Mouse (Mus musculus) midbrain, embryonic 14.5 days (tissue): ENCODE data around the gene Zfp213. TPM values are rescaled to one million over a fixed set of nuclear protein-coding genes. Genes with fewer than 3 reads are reported as not detected.
A peak's percentile ranks its signal among the peaks of the same experiment; 100 is the strongest.
"Not testable (repeated sequence)": the region's sequence is repeated elsewhere in the genome, so short reads cannot be mapped to it uniquely, and the experiment has no call there.

Experiments used
- ATAC-seq: fragments of 200-750 bp; cut with Nextera tagmentation; 2 replicates; pipeline ENCODE4 v1.8.0; 2017; ENCODE audit warnings: moderate number of reproducible peaks, moderate library complexity; ENCODE audit not compliant: low FRiP score, low TSS enrichment
- DNase-seq: peaks from one replicate; pipeline ENCODE4 v3.0.0-alpha.2; 2015
- H3K27ac ChIP-seq: fragments of 300-500 bp; sonication (generic); replicated peaks from 2 replicates; pipeline ENCODE4 v1.5.1; 2014; ENCODE audit warnings: mild to moderate bottlenecking, low read depth, low read length, moderate library complexity
- H3K27me3 ChIP-seq: fragments of 300-500 bp; sonication (generic); 2 replicates; pipeline ENCODE4 v1.6.1; 2014; ENCODE audit warnings: low read length, control low read depth, mixed read lengths; ENCODE audit not compliant: control insufficient read depth, insufficient read depth
- H3K36me3 ChIP-seq: fragments of 300-500 bp; sonication (generic); 2 replicates; pipeline ENCODE4 v1.6.1; 2014; ENCODE audit warnings: low read length, control low read depth; ENCODE audit not compliant: control insufficient read depth, insufficient read depth
- H3K4me1 ChIP-seq: fragments of 300-500 bp; sonication (generic); 2 replicates; pipeline ENCODE4 v1.6.1; 2014; ENCODE audit warnings: mild to moderate bottlenecking, antibody characterized with exemption, low read length, control low read depth; ENCODE audit not compliant: control insufficient read depth, insufficient read depth
- H3K4me2 ChIP-seq: fragments of 300-500 bp; sonication (generic); 2 replicates; pipeline ENCODE4 v1.6.1; 2014; ENCODE audit warnings: mild to moderate bottlenecking, low read length, moderate library complexity
- H3K4me3 ChIP-seq: fragments of 300-500 bp; sonication (generic); replicated peaks from 2 replicates; pipeline ENCODE4 v1.5.1; 2014; ENCODE audit warnings: low read depth, low read length
- H3K9ac ChIP-seq: fragments of 300-500 bp; sonication (generic); replicated peaks from 2 replicates; pipeline ENCODE4 v1.6.1; 2014; ENCODE audit warnings: mild to moderate bottlenecking, low read length, moderate library complexity
- H3K9me3 ChIP-seq: fragments of 300-500 bp; sonication (generic); 2 replicates; pipeline ENCODE4 v1.6.1; 2016; ENCODE audit warnings: low read length, control low read depth, mixed read lengths; ENCODE audit not compliant: control insufficient read depth
- WGBS: fragments of 180-500 bp; shearing (Covaris S2); extraction: QIAGEN DNeasy Blood & Tissue Kit; methylation state at CpG from one replicate; pipeline ENCODE4 v1.1.7; 2014; 5-methylcytosine and 5-hydroxymethylcytosine counted together
- polyA plus RNA-seq: library from polyadenylated mRNA; unstranded; fragments of >200 nt; fragmentation: Nextera tagmentation; extraction: Ambion mirVana; gene quantifications from 2 replicates; pipeline ENCODE4 v1.2.1, GENCODE M21; 2014

The Zfp213 gene
- polyA plus RNA-seq, 1 experiment from 2014 or later: 19.1 TPM

DNA sequence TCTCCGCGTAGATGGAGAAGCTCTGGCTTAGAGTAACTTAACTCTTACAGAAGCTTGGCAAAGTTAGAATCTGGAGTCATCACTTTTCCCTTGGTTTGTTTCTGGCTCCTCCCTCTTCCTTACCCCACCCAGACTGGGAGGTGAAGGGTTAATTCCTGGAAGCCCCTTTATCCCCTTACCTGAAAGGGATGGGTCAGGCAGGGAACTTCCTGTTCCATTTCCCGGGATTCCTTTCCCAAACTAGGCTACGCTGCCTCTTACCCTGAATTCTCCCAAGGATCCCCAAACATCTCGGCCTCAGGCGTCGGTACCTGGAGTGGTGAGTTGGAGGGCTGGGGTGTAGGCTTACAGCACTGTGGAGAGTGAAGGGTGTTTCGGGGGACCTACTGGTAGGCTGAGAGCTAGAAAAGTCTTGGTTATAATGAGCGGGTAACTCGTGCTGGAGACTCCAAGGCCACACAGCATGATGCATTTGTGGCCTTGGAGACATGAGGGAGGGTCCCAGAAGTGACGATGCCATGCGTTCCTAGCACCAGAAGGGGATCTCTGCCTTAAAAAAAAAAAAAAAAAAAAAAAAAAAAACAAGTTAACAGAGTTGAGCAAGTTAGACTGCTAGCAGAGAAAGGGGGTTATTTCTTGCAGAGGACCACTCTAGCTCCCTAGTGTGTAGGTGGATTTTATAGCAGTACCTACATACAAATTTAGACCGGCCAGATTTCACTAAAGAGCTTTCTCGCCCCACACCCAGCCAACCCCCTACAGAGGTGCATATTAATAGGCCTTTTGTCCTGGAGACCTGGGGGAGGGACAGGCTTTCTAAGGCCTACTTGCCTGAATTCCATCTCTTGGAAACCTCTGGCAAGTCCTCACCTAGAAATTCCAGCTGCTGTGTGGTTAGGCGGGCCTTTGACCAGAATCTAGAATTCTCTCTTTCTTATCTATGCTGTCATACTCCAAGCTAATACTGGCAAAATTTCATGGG lies 36.9 kb upstream of the Zfp213 start, which contains the start of gene Zscan10:
Gene Zscan10, plus strand, starts transcription at position 216 of the 982 bp plus-strand sequence.
- DNase-seq: no peak
- H3K4me1 ChIP-seq: no peaks in the 10 kb centered on the region
- 34% methylated on average over 15 of the region's 15 CpGs for whole genome bisulfite sequencing
- H3K4me2 ChIP-seq: peak within 1 kb of the TSS; percentile 63
- no peak within 1 kb of the TSS for H3K4me3 ChIP-seq
- H3K27me3 ChIP-seq: no peaks in the 10 kb centered on the region
- ATAC-seq: no peak
- H3K36me3 ChIP-seq: no peaks in the 10 kb centered on the region
- no peak within 1 kb of the TSS for H3K27ac ChIP-seq
- H3K9ac ChIP-seq: no peak within 1 kb of the TSS
- H3K9me3 ChIP-seq: no peaks in the 10 kb centered on the region

DNA sequence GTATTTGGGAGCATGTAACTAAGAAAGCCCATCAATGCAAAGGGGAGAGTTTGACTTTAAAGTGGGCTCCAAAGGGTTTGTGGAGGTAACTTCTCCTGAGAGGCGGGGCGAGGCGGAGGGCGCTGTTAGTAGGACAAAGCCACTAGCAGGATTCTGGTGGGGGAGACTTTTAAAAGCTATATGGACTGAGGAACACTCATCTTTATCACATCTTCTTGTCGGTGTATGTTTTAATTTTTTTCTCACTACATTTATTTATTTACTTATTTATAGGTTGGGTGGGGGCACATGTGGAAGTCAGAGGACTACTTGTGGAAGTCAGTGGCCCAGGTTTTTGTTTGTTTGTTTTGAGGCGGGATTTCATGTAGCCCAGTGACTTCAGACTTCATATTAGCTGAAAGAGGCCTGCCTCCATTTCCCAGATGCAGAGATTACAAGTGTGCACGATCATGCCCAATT lies 35.6 kb upstream of the Zfp213 start:
- WGBS: 42% methylated on average over 7 of the region's 7 CpGs
- no peak for ATAC-seq
- H3K4me1 ChIP-seq: no peaks in the 10 kb centered on the region

DNA sequence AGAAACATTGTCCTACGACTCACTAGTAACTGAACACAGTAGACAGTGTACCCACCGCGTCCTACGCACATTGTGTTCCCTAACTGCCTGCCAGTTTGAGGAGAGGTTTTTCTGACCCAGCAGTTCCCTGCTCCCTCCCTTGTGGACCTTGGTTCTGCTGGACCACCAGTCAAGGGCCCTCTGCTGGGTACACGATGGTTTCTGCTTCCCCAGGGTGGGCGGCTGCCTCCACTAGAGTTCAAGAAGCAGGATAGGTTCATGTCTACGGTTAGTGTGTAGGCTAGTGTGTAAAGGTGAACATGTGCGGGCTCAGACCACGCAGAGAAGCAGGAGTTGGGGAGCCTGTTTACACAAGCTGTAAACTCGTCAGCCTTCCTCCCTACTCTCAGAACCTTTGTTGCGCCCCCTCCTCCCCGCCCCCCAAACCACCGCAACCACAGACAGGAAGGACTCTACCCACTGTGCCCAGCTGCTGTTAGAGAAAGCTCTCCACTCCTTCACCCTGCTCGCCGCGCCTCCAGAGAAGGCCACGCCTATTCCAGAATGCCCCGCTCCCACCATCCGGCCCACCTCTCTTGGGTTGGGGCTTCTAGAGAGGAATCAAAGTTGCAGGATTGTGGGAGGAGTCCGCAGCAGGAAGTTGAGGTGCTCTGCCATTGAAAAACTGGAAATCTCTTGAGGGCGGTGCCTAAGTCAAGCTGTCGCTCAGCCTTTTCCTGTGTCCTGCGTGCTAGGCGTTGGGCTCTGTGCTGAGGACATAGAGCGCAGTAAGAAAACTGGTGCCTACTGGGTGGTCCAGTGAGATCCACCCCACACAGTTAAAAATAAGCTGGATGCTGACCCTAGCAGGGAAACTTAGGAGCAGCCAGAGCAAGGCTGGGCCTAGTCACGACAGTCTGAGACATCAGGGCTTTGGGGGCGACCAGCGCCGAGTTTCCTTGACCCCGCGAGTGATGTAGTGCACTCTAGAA lies 34.8 kb upstream of the Zfp213 start, which contains the start of gene Zfp13:
Gene Zfp13, minus strand, starts transcription at position 906 of the 971 bp plus-strand sequence.
- Histone ChIP-seq H3K4me3 (peak within 1 kb of the TSS; percentile 35), H3K9ac (peak within 1 kb of the TSS; percentile 57), H3K36me3 (no peaks in the 10 kb centered on the region), H3K4me1 (no peaks in the 10 kb centered on the region), H3K27me3 (no peaks in the 10 kb centered on the region), H3K27ac (peak within 1 kb of the TSS; percentile 41; the same call in 1 of the 2 replicates), H3K9me3 (no peaks in the 10 kb centered on the region), H3K4me2 (peak within 1 kb of the TSS; percentile 63)
- 12% methylated on average over 31 of the region's 31 CpGs for WGBS
- ATAC-seq: peak; percentile 85
- peak; percentile 81 for DNase-seq

More for the DNA sequence above, 35.6 kb upstream of the Zfp213 start:
- Histone ChIP-seq H3K4me3 (peak overlapping the region; percentile 35; the same call in 1 of the 2 replicates), H3K9ac (no peak overlapping the region), H3K36me3 (no peaks in the 10 kb centered on the region), H3K4me2 (peak overlapping the region; percentile 63), H3K9me3 (no peaks in the 10 kb centered on the region), H3K27me3 (no peaks in the 10 kb centered on the region), H3K27ac (no peak overlapping the region)
- no peak for DNase-seq

DNA sequence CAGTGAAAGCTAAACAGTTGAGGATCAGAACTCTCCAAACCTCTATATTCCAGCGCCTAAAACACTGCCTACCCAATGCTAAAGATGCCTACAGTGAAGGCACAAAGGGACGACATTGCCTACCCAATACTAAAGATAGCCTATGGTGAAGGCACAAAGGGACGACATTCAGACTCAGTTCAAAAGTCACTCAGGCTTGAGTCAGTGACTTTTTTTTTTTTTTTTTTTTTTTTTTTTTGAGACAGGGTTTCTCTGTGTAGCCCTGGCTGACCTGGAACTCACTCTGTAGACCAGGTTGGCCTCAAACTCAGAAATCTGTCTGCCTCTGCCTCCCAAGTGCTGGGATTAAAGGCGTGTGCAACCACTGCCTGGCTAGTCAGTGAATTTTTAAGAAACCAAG lies 31.1 kb upstream of the Zfp213 start:
- H3K36me3 ChIP-seq, H3K4me2 ChIP-seq, H3K9ac ChIP-seq, DNase-seq, H3K4me3 ChIP-seq, H3K27me3 ChIP-seq, ATAC-seq, H3K9me3 ChIP-seq, H3K4me1 ChIP-seq, H3K27ac ChIP-seq: not testable (repeated sequence)
- 78% methylated on average over 4 of the region's 4 CpGs for WGBS

DNA sequence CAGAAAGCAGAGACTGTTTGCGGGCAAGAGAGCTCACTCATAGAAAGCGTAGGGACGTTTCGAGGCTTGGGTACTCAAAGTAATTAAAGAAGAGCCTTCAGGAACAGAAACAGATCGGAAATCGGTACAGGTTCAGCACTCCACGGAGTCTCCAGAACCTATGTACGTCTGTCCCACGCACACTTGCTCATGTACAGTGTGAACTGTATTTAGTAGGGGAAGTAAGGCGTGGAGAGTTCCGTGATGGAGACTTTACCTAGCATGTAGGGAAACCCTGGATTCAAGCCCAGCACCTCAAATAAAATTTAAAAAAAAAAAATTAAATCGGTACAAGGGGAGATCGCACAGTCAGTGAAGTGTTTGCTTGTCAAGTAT lies 28.9 kb upstream of the Zfp213 start:
- no peaks in the 10 kb centered on the region for H3K36me3 ChIP-seq
- H3K4me3 ChIP-seq: peak overlapping the region; percentile 33
- H3K4me2 ChIP-seq: peak overlapping the region; percentile 56
- ATAC-seq: peak; percentile 70
- peaks cover 5% of the 10 kb centered on the region; the same call in 1 of the 2 replicates for H3K4me1 ChIP-seq
- peak overlapping the region; percentile 10 for H3K27ac ChIP-seq
- 13% methylated on average over 13 of the region's 13 CpGs for WGBS
- no peaks in the 10 kb centered on the region for H3K9me3 ChIP-seq
- no peaks in the 10 kb centered on the region for H3K27me3 ChIP-seq
- peak overlapping the region; percentile 32 for H3K9ac ChIP-seq
- no peak for DNase-seq

DNA sequence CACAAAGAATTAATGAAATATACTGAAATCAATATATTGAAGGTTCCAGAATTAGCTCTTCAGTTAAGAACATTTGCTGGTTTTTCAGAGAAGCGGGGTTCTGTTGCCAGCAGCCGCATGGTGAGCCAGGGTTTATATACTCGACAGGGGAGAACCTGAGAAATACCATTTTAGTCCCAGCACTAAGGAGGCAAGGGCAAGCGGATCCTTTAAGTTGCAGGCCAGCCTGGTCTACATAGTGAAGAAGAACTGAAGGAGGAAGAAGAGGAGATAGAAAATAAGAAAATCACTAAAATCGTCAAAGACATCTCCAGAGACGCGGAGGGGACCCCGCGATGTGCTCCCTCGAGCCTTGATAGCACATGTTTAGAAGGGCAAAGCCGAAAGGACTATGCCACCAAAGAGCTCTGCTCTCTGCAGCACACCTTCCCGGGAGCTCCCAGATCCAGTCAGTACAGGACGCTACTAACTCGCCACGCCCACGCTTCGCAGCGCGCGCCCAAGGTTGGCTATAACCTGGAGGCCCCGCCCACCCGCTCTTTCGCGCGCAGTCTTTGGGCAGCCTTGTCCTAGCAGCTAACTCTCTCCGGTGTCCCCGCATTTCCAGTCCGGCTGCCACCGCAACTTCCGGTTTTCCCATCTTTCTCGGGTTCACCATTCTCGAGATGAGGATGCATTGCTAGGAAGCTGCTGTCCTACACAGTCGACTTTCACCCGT lies 28.3 kb upstream of the Zfp213 start:
- Histone ChIP-seq H3K27me3 (no peaks in the 10 kb centered on the region), H3K9me3 (no peaks in the 10 kb centered on the region), H3K9ac (peak overlapping the region; percentile 32), H3K27ac (peak overlapping the region; percentile 10), H3K36me3 (no peaks in the 10 kb centered on the region), H3K4me2 (peak overlapping the region; percentile 56), H3K4me1 (peaks cover 5% of the 10 kb centered on the region; the same call in 1 of the 2 replicates), H3K4me3 (peak overlapping the region; percentile 33)
- WGBS: 8% methylated on average over 34 of the region's 34 CpGs
- ATAC-seq: peak; percentile 99
- peak; percentile 99 for DNase-seq

DNA sequence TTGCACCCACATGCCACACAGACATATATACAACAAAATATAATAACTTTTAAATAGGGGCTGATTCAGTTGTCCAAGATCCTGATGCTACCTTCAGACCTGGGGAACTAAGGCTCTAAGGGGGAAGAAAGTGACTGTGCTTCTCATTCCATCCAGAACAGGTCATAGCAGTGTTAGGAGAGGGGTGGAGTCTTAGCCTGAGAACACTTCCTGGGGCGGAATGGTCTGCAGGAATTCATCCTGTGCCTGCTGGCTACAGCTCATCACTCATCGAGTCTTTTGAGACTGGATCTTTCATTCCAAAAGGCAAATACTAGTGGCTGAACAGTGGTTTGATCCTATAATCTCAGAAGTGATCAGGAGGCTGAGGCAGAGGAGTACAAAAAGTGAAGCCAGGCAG lies 23.2 kb upstream of the Zfp213 start:
- H3K4me2 ChIP-seq: no peak overlapping the region
- 66% methylated on average over 2 of the region's 2 CpGs for WGBS
- H3K36me3 ChIP-seq: 0 out of 2 replicates have a peak, but pooled peaks cover 11% of the 10 kb centered on the region
- H3K9ac ChIP-seq: no peak overlapping the region
- peaks cover 25% of the 10 kb centered on the region for H3K4me1 ChIP-seq
- H3K27me3 ChIP-seq: no peaks in the 10 kb centered on the region
- ATAC-seq (no peak), DNase-seq (no peak)
- H3K9me3 ChIP-seq: no peaks in the 10 kb centered on the region
- no peak overlapping the region for H3K27ac ChIP-seq
- H3K4me3 ChIP-seq: no peak overlapping the region
